Mouse (Mus musculus) midbrain, postnatal 0 days (tissue): Measurements from ENCODE around the gene Gna12. TPM values are rescaled to one million over a fixed set of nuclear protein-coding genes. Genes with fewer than 3 reads are reported as not detected.

Source experiments
- ATAC-seq: fragments of 200-750 bp; cut with Nextera tagmentation; 2 replicates; pipeline ENCODE4 v1.8.0; 2017; ENCODE audit warnings: moderate number of reproducible peaks, mild to moderate bottlenecking, moderate TSS enrichment, moderate library complexity; ENCODE audit not compliant: low FRiP score
- DNase-seq: peaks from one replicate; pipeline ENCODE4 v3.0.0-alpha.2; 2015; ENCODE audit warnings: low spot score
- H3K27ac ChIP-seq: fragments of 300-500 bp; sonication (generic); 2 replicates; pipeline ENCODE4 v1.5.1; 2014; ENCODE audit warnings: low read depth, mild to moderate bottlenecking, low read length, mixed read lengths
- H3K27me3 ChIP-seq: fragments of 300-500 bp; sonication (generic); 2 replicates; pipeline ENCODE4 v1.6.1; 2014; ENCODE audit warnings: low read length, control low read depth, mixed read lengths; ENCODE audit not compliant: insufficient read depth
- H3K36me3 ChIP-seq: fragments of 300-500 bp; sonication (generic); 2 replicates; pipeline ENCODE4 v1.6.1; 2014; ENCODE audit warnings: low read length, control low read depth, mixed read lengths; ENCODE audit not compliant: insufficient read depth
- H3K4me1 ChIP-seq: fragments of 300-500 bp; sonication (generic); 2 replicates; pipeline ENCODE4 v1.6.1; 2014; ENCODE audit warnings: mild to moderate bottlenecking, control low read depth, antibody characterized with exemption, low read length, mixed read lengths; ENCODE audit not compliant: insufficient read depth
- H3K4me2 ChIP-seq: fragments of 300-500 bp; sonication (generic); 2 replicates; pipeline ENCODE4 v1.6.1; 2014; ENCODE audit warnings: low read depth, mild to moderate bottlenecking, low read length, mixed read lengths; ENCODE audit not compliant: poor library complexity, severe bottlenecking
- H3K4me3 ChIP-seq: fragments of 300-500 bp; sonication (generic); 2 replicates; pipeline ENCODE4 v1.5.1; 2014; ENCODE audit warnings: low read depth, mild to moderate bottlenecking, low read length, moderate library complexity
- H3K9ac ChIP-seq: fragments of 300-500 bp; sonication (generic); replicated peaks from 2 replicates; pipeline ENCODE4 v1.6.1; 2014; ENCODE audit warnings: mild to moderate bottlenecking, low read length, moderate library complexity, mixed read lengths; ENCODE audit not compliant: poor library complexity, severe bottlenecking
- H3K9me3 ChIP-seq: fragments of 300-500 bp; sonication (generic); 2 replicates; pipeline ENCODE4 v1.6.1; 2016; ENCODE audit warnings: low read length, control low read depth
- CTCF ChIP-seq: IDR thresholded peaks from 2 replicates; pipeline ENCODE4 v1.5.1; 2016; ENCODE audit warnings: antibody characterized with exemption, mild to moderate bottlenecking
- WGBS: fragments of 180-500 bp; shearing (Covaris S2); extraction: QIAGEN DNeasy Blood & Tissue Kit; methylation state at CpG from one replicate; pipeline ENCODE4 v1.1.7; 2014; 5-methylcytosine and 5-hydroxymethylcytosine counted together
- polyA plus RNA-seq: library from polyadenylated mRNA; unstranded; fragments of >200 nt; fragmentation: Nextera tagmentation; extraction: Ambion mirVana; gene quantifications from 2 replicates; pipeline ENCODE4 v1.2.1, GENCODE M21; 2015
- total RNA-seq: library from RNA; depleted of rRNA; stranded (reverse); fragments of >200 nt; gene quantifications from 2 replicates; pipeline ENCODE4 v1.2.3, GENCODE M21; 2014

Gene Gna12
- total and polyA plus RNA-seq, 2 experiments from 2014 or later, result 28.0 to 152 TPM

- no peaks in the 10 kb centered on the region for H3K9me3 ChIP-seq
- whole genome bisulfite sequencing, result 60% methylated on average over 5 of the region's 5 CpGs
- no peak overlapping the region for H3K4me2 ChIP-seq
- no peaks in the 10 kb centered on the region for H3K27me3 ChIP-seq
- no peak overlapping the region for H3K4me3 ChIP-seq
- no peak overlapping the region for H3K9ac ChIP-seq
- DNase-seq (no peak), ATAC-seq (no peak)
- H3K27ac ChIP-seq, result no peak overlapping the region
- no peak for TF ChIP-seq CTCF
- peaks cover 5% of the 10 kb centered on the region; the same call in 1 of the 2 replicates for H3K4me1 ChIP-seq
- peaks cover 10% of the 10 kb centered on the region; the same call in 1 of the 2 replicates for H3K36me3 ChIP-seq
These were observed 77.0 kb downstream of the Gna12 start for GRCm38 (mm10) chr5:140753223-140753622.

GRCm38 (mm10) chr5:140752639-140753038 is 77.6 kb downstream of the Gna12 start:
- WGBS, result 90% methylated on average over 3 of the region's 3 CpGs
- H3K27ac ChIP-seq, result no peak overlapping the region
- DNase-seq (no peak), ATAC-seq (no peak)
- no peak overlapping the region for H3K9ac ChIP-seq
- H3K9me3 ChIP-seq, result no peaks in the 10 kb centered on the region
- H3K4me3 ChIP-seq, result no peak overlapping the region
- no peak overlapping the region for H3K4me2 ChIP-seq
- no peaks in the 10 kb centered on the region for H3K27me3 ChIP-seq
- TF ChIP-seq CTCF, result peak; percentile 65
- H3K4me1 ChIP-seq, result peaks cover 5% of the 10 kb centered on the region; the same call in 1 of the 2 replicates
- H3K36me3 ChIP-seq, result peaks cover 10% of the 10 kb centered on the region; the same call in 1 of the 2 replicates

GRCm38 (mm10) chr5:140752041-140752440 is 78.2 kb downstream of the Gna12 start:
- Histone ChIP-seq H3K9ac (no peak overlapping the region), H3K36me3 (peaks cover 10% of the 10 kb centered on the region; the same call in 1 of the 2 replicates), H3K4me3 (no peak overlapping the region), H3K9me3 (no peaks in the 10 kb centered on the region), H3K4me1 (peaks cover 5% of the 10 kb centered on the region; the same call in 1 of the 2 replicates), H3K27ac (no peak overlapping the region), H3K4me2 (no peak overlapping the region), H3K27me3 (no peaks in the 10 kb centered on the region)
- ATAC-seq (no peak), DNase-seq (no peak)
- 95% methylated on average over 15 of the region's 15 CpGs for WGBS
- no peak for TF ChIP-seq CTCF

DNA sequence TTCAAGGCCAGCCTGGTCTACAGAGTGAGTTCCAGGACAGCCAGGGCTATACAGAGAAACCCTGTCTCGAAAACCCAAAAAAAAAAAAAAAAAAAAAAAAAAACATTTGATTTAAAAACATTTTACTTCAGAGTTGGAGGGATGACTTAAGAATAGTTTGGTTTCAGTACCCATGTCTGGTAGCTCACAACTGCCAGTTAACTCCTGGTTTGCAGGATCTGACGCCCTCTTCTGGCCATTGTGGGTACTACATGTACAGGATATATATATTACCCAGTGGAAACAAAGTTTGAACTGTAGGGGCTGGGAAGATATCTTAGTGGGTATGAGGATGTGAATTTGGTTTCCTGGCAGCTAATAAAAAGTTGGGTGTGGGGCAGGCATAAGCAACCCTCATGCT is 79.3 kb downstream of the Gna12 start:
- Histone ChIP-seq H3K27me3 (no peaks in the 10 kb centered on the region), H3K27ac (no peak overlapping the region), H3K4me2 (no peak overlapping the region), H3K9me3 (no peaks in the 10 kb centered on the region), H3K9ac (no peak overlapping the region), H3K36me3 (peaks cover 4% of the 10 kb centered on the region; the same call in 1 of the 2 replicates), H3K4me3 (no peak overlapping the region), H3K4me1 (peaks cover 5% of the 10 kb centered on the region; the same call in 1 of the 2 replicates)
- TF ChIP-seq CTCF, result peak; percentile 74
- no peak for DNase-seq
- ATAC-seq, result no peak
- 4% methylated on average over 1 of the region's 2 CpGs for WGBS

- TF ChIP-seq CTCF, result peak; percentile 91
- Histone ChIP-seq H3K9ac (peak overlapping the region; percentile 13; the same call in 1 of the 2 replicates), H3K9me3 (no peaks in the 10 kb centered on the region), H3K27me3 (no peaks in the 10 kb centered on the region), H3K27ac (0 out of 2 replicates have a peak overlapping the region, but pooled peaks have one; percentile 8), H3K36me3 (peaks cover 4% of the 10 kb centered on the region; the same call in 1 of the 2 replicates), H3K4me3 (peak overlapping the region; percentile 18; the same call in 1 of the 2 replicates), H3K4me1 (peaks cover 5% of the 10 kb centered on the region; the same call in 1 of the 2 replicates), H3K4me2 (peak overlapping the region; percentile 37)
- 19% methylated on average over 12 of the region's 12 CpGs for WGBS
- ATAC-seq (peak; percentile 71), DNase-seq (peak; percentile 83)
These were observed 81.0 kb downstream of the Gna12 start for GRCm38 (mm10) chr5:140749062-140749875.

GRCm38 (mm10) chr5:140748425-140748824 is 81.8 kb downstream of the Gna12 start:
- ATAC-seq, result no peak
- WGBS, result 84% methylated on average over 10 of the region's 10 CpGs
- no peak overlapping the region for H3K4me2 ChIP-seq

More at GRCm38 (mm10) chr5:140748425-140748824, 81.8 kb downstream of the Gna12 start:
- Histone ChIP-seq H3K9me3 (no peaks in the 10 kb centered on the region), H3K27me3 (no peaks in the 10 kb centered on the region), H3K36me3 (peaks cover 4% of the 10 kb centered on the region; the same call in 1 of the 2 replicates), H3K27ac (no peak overlapping the region), H3K4me1 (peaks cover 5% of the 10 kb centered on the region; the same call in 1 of the 2 replicates), H3K4me3 (no peak overlapping the region), H3K9ac (no peak overlapping the region)
- no peak for DNase-seq
- TF ChIP-seq CTCF, result no peak
